Mouse (Mus musculus) CH12.LX (cell line): Measurements from ENCODE around the gene Prkch. TPM values are rescaled to one million over a fixed set of nuclear protein-coding genes. Genes with fewer than 3 reads are reported as not detected.

ENCODE experiments used
- DNase-seq: peaks from one replicate; pipeline ENCODE4 v3.0.0-alpha.2; 2013; ENCODE audit errors: extremely low read depth
- H3K27ac ChIP-seq: 2 replicates; pipeline ENCODE4 v1.5.1; 2012; ENCODE audit warnings: low read depth, mild to moderate bottlenecking, control low read depth, moderate library complexity; ENCODE audit not compliant: insufficient read depth
- H3K27me3 ChIP-seq: replicated peaks from 2 replicates; pipeline ENCODE3; 2012; ENCODE audit warnings: inconsistent platforms
- H3K36me3 ChIP-seq, 2 experiments: replicated peaks in 1 of 2; 2 replicates each; pipeline versions ENCODE3 to v1.6.1; 2012; ENCODE audit warnings: inconsistent platforms in 1 of 2, low read length in 1 of 2, mild to moderate bottlenecking in 1 of 2, mixed read lengths in 1 of 2, moderate library complexity in 1 of 2; ENCODE audit not compliant: control insufficient read depth in 1 of 2, insufficient read depth in 1 of 2
- H3K4me1 ChIP-seq, 2 experiments: 2 replicates each; pipeline ENCODE4 v1.6.1; 2012; ENCODE audit warnings: inconsistent platforms in 1 of 2, moderate library complexity in 1 of 2; ENCODE audit not compliant: insufficient read depth in 2 of 2, control insufficient read depth in 1 of 2
- H3K4me2 ChIP-seq: 2 replicates; pipeline ENCODE4 v1.6.1; 2012; ENCODE audit warnings: low read depth, mild to moderate bottlenecking, control low read depth; ENCODE audit not compliant: poor library complexity, insufficient read depth, severe bottlenecking
- H3K4me3 ChIP-seq, 3 experiments: fragments of 150-350 bp in 1 of 3; sonication (generic) in 1 of 3; replicated peaks in 1 of 3; 2 replicates each; pipeline versions ENCODE3 to v1.5.1; 2011 to 2012; ENCODE audit warnings: low read depth in 2 of 3, low read length in 2 of 3, mild to moderate bottlenecking in 2 of 3, moderate library complexity in 2 of 3, control low read depth in 1 of 3, improper control_type of control experiment in 1 of 3, inconsistent platforms in 1 of 3, mixed read lengths in 1 of 3; ENCODE audit not compliant: poor library complexity in 1 of 3
- H3K79me2 ChIP-seq: replicated peaks from 2 replicates; pipeline ENCODE4 v1.6.1; 2012; ENCODE audit warnings: mild to moderate bottlenecking, moderate library complexity; ENCODE audit not compliant: control insufficient read depth, poor library complexity, insufficient read depth, severe bottlenecking; ENCODE audit errors: extremely low read depth
- H3K9ac ChIP-seq: 2 replicates; pipeline ENCODE4 v1.6.1; 2012; ENCODE audit warnings: low read depth, mild to moderate bottlenecking, control low read depth, moderate library complexity; ENCODE audit not compliant: insufficient read depth
- H3K9me3 ChIP-seq: replicated peaks from 2 replicates; pipeline ENCODE3; 2012; ENCODE audit warnings: low read length, inconsistent platforms, mixed read lengths
- BHLHE40 ChIP-seq: IDR thresholded peaks from 2 replicates; pipeline ENCODE4 v1.6.1; 2011; ENCODE audit warnings: mild to moderate bottlenecking, low read depth, low read length, improper control_type of control experiment
- E2F4 ChIP-seq: IDR thresholded peaks from 2 replicates; pipeline ENCODE4 v1.6.1; 2011; ENCODE audit warnings: low read depth, low read length, improper control_type of control experiment; ENCODE audit not compliant: insufficient replicate concordance
- EP300 ChIP-seq: IDR thresholded peaks from 2 replicates; pipeline ENCODE4 v1.6.1; 2011; ENCODE audit warnings: low read length, improper control_type of control experiment
- ETS1 ChIP-seq: conservative IDR thresholded peaks from 2 replicates; pipeline ENCODE4 v1.6.1; 2012; ENCODE audit warnings: low read depth, mild to moderate bottlenecking, inconsistent platforms, low read length, improper control_type of control experiment, moderate library complexity
- IRF4 ChIP-seq: IDR thresholded peaks from 2 replicates; pipeline ENCODE4 v1.6.1; 2014; ENCODE audit warnings: low read depth, mild to moderate bottlenecking, inconsistent platforms, low read length, improper control_type of control experiment
- MAFK ChIP-seq: IDR thresholded peaks from 2 replicates; pipeline ENCODE4 v1.6.1; 2011; ENCODE audit warnings: low read length, improper control_type of control experiment; ENCODE audit not compliant: insufficient replicate concordance
- MAZ ChIP-seq: IDR thresholded peaks from 2 replicates; pipeline ENCODE4 v1.6.1; 2012; ENCODE audit warnings: low read depth, mild to moderate bottlenecking, inconsistent platforms, low read length, improper control_type of control experiment, moderate library complexity
- MEF2A ChIP-seq: IDR thresholded peaks from 2 replicates; pipeline ENCODE4 v1.6.1; 2014; ENCODE audit warnings: low read depth, mild to moderate bottlenecking, inconsistent platforms, low read length, improper control_type of control experiment, borderline replicate concordance
- NRF1 ChIP-seq: IDR thresholded peaks from 2 replicates; pipeline ENCODE4 v1.6.1; 2014; ENCODE audit warnings: low read depth, mild to moderate bottlenecking, inconsistent platforms, low read length, improper control_type of control experiment, moderate library complexity
- SIN3A ChIP-seq: IDR thresholded peaks from 2 replicates; pipeline ENCODE4 v1.6.1; 2012; ENCODE audit warnings: low read length, improper control_type of control experiment, inconsistent platforms
- TCF12 ChIP-seq: IDR thresholded peaks from 2 replicates; pipeline ENCODE4 v1.6.1; 2014; ENCODE audit warnings: low read depth, mild to moderate bottlenecking, inconsistent platforms, low read length, improper control_type of control experiment
- UBTF ChIP-seq: IDR thresholded peaks from 2 replicates; pipeline ENCODE4 v1.6.1; 2012; ENCODE audit warnings: low read depth, mild to moderate bottlenecking, inconsistent platforms, low read length, improper control_type of control experiment, moderate library complexity
- USF1 ChIP-seq: IDR thresholded peaks from 2 replicates; pipeline ENCODE4 v1.6.1; 2014; ENCODE audit warnings: low read depth, mild to moderate bottlenecking, inconsistent platforms, low read length, improper control_type of control experiment
- ZKSCAN1 ChIP-seq: IDR thresholded peaks from 2 replicates; pipeline ENCODE4 v1.6.1; 2012; ENCODE audit warnings: low read depth, inconsistent platforms, low read length, improper control_type of control experiment, borderline replicate concordance
- dilution Hi-C: fragments of 300-500 bp; cut with MboI; formaldehyde crosslinking; loops from 2 replicates; pipeline ENCODE4 v1.14.3; 2020; ENCODE audit warnings: low sequenced_read_pairs; ENCODE audit not compliant: extremely low pct_unique_long_range_greater_than_20kb, extremely low pct_ligation_motif_present
- in situ Hi-C: fragments of 300-500 bp; cut with MboI; formaldehyde crosslinking; loops from 3 replicates; pipeline ENCODE4 v1.14.3; 2019; ENCODE audit warnings: low sequenced_read_pairs, low pct_ligation_motif_present, low pct_unique_long_range_greater_than_20kb, mixed read lengths
- polyA plus RNA-seq: library from polyadenylated mRNA; unstranded; fragments of >175 nt; gene quantifications from 2 replicates; pipeline ENCODE4 v1.2.1, GENCODE M21; 2012; ENCODE audit warnings: low read depth; ENCODE audit not compliant: insufficient read length
- total RNA-seq, 2 experiments: library from RNA; depleted of rRNA; stranded (reverse); fragments of 300-350 nt in 1 of 2; fragments of >200 nt in 1 of 2; gene quantifications; 2 replicates each; pipeline ENCODE4 v1.2.3; 2012 to 2014

Gene Prkch
- total and polyA plus RNA-seq, 3 experiments, result 0.76 to 2.3 (median 1.8) TPM

- peaks cover 2 to 24% of the 10 kb centered on the region in 2 experiments; a peak in 3 of 4 replicates for H3K4me1 ChIP-seq
- no peak for DNase-seq
These were observed 178.2 kb downstream of the Prkch start for GRCm38 (mm10) chr12:73762762-73763161.

GRCm38 (mm10) chr12:73764649-73765525 lies 180.3 kb downstream of the Prkch start:
- H3K4me1 ChIP-seq, result peaks cover 2 to 24% of the 10 kb centered on the region in 2 experiments; a peak in 3 of 4 replicates
- no peak for DNase-seq
- no peaks in the 10 kb centered on the region for H3K27me3 ChIP-seq
- H3K9me3 ChIP-seq, result no peaks in the 10 kb centered on the region
- H3K27ac ChIP-seq, result no peak overlapping the region
- H3K4me3 ChIP-seq, result no peak overlapping the region
- no peaks in the 10 kb centered on the region for H3K79me2 ChIP-seq
- no peak overlapping the region for H3K9ac ChIP-seq
- H3K36me3 ChIP-seq, result no peaks in the 10 kb centered on the region
- dilution Hi-C loops (no loop called here), in situ Hi-C loops (no loop called here)
- H3K4me2 ChIP-seq, result no peak overlapping the region
- no peak for TF ChIP-seq MAFK
- TF ChIP-seq ETS1, result no peak
- TF ChIP-seq MAZ, result no peak
- no peak for TF ChIP-seq ZKSCAN1
- TF ChIP-seq EP300, result no peak
- TF ChIP-seq E2F4, result no peak
- TF ChIP-seq TCF12, result no peak
- TF ChIP-seq SIN3A, result no peak
- TF ChIP-seq IRF4, result no peak
- TF ChIP-seq USF1, result no peak
- TF ChIP-seq MEF2A, result no peak
- TF ChIP-seq BHLHE40, result no peak
- no peak for TF ChIP-seq UBTF

More at GRCm38 (mm10) chr12:73762762-73763161, 178.2 kb downstream of the Prkch start:
- Histone ChIP-seq H3K27ac (no peak overlapping the region), H3K36me3 (no peaks in the 10 kb centered on the region), H3K27me3 (no peaks in the 10 kb centered on the region), H3K9me3 (no peaks in the 10 kb centered on the region), H3K79me2 (no peaks in the 10 kb centered on the region), H3K4me2 (no peak overlapping the region), H3K9ac (no peak overlapping the region), H3K4me3 (no peak overlapping the region)
- dilution Hi-C loops, result no loop called here
- TF ChIP-seq NRF1 (no peak), E2F4 (no peak), UBTF (no peak), ETS1 (no peak), IRF4 (no peak)
- in situ Hi-C loops, result no loop called here
